Mouse (Mus musculus) embryonic facial prominence, embryonic 11.5 days (tissue): ENCODE results near the gene Vwf. TPM values are rescaled to one million over a fixed set of nuclear protein-coding genes. Genes with fewer than 3 reads are reported as not detected.

Experiments
- ATAC-seq: fragments of 200-750 bp; cut with Nextera tagmentation; replicated peaks from 2 replicates; pipeline ENCODE4 v1.8.0; 2017; ENCODE audit warnings: low read depth; ENCODE audit not compliant: insufficient number of reproducible peaks, low FRiP score, low TSS enrichment
- DNase-seq: peaks from one replicate; pipeline ENCODE4 v3.0.0-alpha.2; 2015; ENCODE audit warnings: low spot score
- H3K27ac ChIP-seq: fragments of 300-500 bp; sonication (generic); replicated peaks from 2 replicates; pipeline ENCODE4 v1.5.1; 2014; ENCODE audit warnings: mild to moderate bottlenecking, low read depth, low read length, control low read depth
- H3K27me3 ChIP-seq: fragments of 300-500 bp; sonication (generic); 2 replicates; pipeline ENCODE4 v1.6.1; 2014; ENCODE audit warnings: mild to moderate bottlenecking, low read length, moderate library complexity, mixed read lengths; ENCODE audit not compliant: control insufficient read depth, insufficient read depth
- H3K36me3 ChIP-seq: fragments of 300-500 bp; sonication (generic); replicated peaks from 2 replicates; pipeline ENCODE4 v1.6.1; 2014; ENCODE audit warnings: low read depth, mild to moderate bottlenecking, low read length, moderate library complexity, mixed read lengths; ENCODE audit not compliant: control insufficient read depth, insufficient read depth
- H3K4me1 ChIP-seq: fragments of 300-500 bp; sonication (generic); 2 replicates; pipeline ENCODE4 v1.6.1; 2014; ENCODE audit warnings: low read length, mixed read lengths; ENCODE audit not compliant: control insufficient read depth, insufficient read depth
- H3K4me2 ChIP-seq: fragments of 300-500 bp; sonication (generic); 2 replicates; pipeline ENCODE4 v1.6.1; 2014; ENCODE audit warnings: low read depth, mild to moderate bottlenecking, control low read depth, low read length, moderate library complexity
- H3K4me3 ChIP-seq: fragments of 300-500 bp; sonication (generic); 2 replicates; pipeline ENCODE4 v1.5.1; 2014; ENCODE audit warnings: low read depth, low read length, control low read depth
- H3K9ac ChIP-seq: fragments of 300-500 bp; sonication (generic); replicated peaks from 2 replicates; pipeline ENCODE4 v1.6.1; 2014; ENCODE audit warnings: mild to moderate bottlenecking, control low read depth, low read length
- H3K9me3 ChIP-seq: fragments of 300-500 bp; sonication (generic); replicated peaks from 2 replicates; pipeline ENCODE4 v1.6.1; 2016; ENCODE audit warnings: mild to moderate bottlenecking, low read length, inconsistent platforms, mixed read lengths; ENCODE audit not compliant: control insufficient read depth
- WGBS: fragments of 180-500 bp; shearing (Covaris S2); extraction: QIAGEN DNeasy Blood & Tissue Kit; methylation state at CpG from one replicate; pipeline ENCODE4 v1.1.7; 2014; 5-methylcytosine and 5-hydroxymethylcytosine counted together
- polyA plus RNA-seq: library from polyadenylated mRNA; unstranded; fragments of >200 nt; fragmentation: Nextera tagmentation; extraction: Ambion mirVana; gene quantifications from 2 replicates; pipeline ENCODE4 v1.2.1, GENCODE M21; 2014

Vwf gene
- polyA plus RNA-seq, 1 experiment from 2014 or later: 6.7 TPM

DNA sequence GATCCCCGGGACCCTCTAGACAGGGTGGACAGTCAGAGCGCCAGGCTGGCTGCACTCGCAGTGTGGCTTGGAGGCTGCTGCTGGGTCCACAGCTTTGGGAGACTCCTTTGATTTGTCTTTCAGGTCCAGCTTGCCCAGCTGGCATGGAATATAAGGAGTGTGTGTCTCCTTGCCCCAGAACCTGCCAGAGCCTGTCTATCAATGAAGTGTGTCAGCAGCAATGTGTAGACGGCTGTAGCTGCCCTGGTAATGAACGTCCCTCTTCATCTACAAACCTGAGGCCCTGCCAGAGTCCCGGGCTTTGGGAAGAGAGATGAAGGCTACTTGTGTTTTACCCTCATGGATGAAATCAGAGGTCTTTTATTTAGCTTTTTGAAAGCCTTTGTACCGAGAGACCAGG, 43.5 kb downstream of the Vwf start:
- no peak overlapping the region for H3K4me2 ChIP-seq
- no peak overlapping the region for H3K27ac ChIP-seq
- no peaks in the 10 kb centered on the region for H3K4me1 ChIP-seq
- no peaks in the 10 kb centered on the region for H3K27me3 ChIP-seq
- DNase-seq (no peak), ATAC-seq (no peak)
- no peak overlapping the region for H3K9ac ChIP-seq
- no peak overlapping the region for H3K4me3 ChIP-seq
- H3K9me3 ChIP-seq: no peaks in the 10 kb centered on the region
- no peaks in the 10 kb centered on the region for H3K36me3 ChIP-seq
- 88% methylated on average over 7 of the region's 7 CpGs for WGBS

DNA sequence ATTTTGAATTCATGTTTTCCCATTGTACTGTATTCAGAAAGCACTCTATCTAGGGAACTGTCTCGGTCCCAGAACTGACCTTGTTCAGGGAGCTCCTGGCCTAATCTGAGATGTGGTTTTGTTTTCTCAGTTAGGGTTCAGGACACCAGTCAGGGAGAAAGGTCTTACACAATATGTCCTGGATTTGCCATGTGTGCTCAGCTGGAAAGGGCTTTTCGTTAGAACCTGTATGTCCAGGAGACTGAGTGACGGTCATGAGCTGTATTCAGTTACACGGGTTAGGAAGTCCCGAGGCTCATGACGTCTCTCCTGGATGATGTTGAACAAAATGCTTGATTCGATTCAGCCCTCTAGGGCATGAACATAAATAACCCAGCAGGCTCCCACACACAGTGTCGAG, 43.9 kb downstream of the Vwf start:
- Histone ChIP-seq H3K9ac (no peak overlapping the region), H3K27ac (no peak overlapping the region), H3K27me3 (no peaks in the 10 kb centered on the region), H3K4me3 (no peak overlapping the region), H3K4me1 (no peaks in the 10 kb centered on the region), H3K36me3 (no peaks in the 10 kb centered on the region), H3K9me3 (no peaks in the 10 kb centered on the region), H3K4me2 (no peak overlapping the region)
- no peak for DNase-seq
- 58% methylated on average over 8 of the region's 8 CpGs for WGBS
- ATAC-seq: no peak

DNA sequence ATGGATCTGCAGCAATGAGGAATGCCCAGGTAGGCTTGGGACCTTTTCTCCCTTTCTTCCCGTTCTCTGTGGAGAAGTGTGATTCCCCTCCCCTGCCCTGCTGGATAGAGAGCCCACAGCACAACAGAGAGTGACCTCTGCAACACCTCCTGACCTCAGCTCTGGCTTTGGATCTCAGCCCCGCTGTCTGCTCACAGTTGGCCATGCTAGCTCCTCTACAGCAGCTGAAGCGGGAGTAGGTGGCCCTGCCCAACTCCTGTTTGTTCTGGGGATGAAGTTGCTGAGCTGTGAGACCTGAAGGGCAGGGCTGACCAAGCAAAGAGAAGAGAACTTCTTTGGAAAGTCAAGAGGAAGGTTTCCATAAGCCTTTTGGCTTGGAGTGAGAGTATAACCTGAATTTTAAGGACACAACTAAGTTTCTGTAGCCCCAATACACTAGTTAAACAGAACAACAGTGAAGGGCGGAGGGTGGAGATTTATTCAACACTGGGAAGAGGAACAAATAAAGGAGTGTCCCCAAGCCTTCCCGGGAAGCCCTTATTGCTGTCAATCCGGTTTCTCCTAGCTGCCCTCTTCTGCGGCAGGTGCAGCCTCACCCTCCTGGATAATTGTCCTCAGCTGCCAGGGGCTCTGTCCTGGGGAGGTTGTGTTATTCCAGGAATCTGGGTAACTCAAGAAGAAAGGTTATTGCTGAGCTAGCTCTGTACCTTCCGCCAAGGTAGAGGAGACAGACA, 45.2 kb downstream of the Vwf start:
- DNase-seq: no peak
- H3K4me1 ChIP-seq: no peaks in the 10 kb centered on the region
- no peak overlapping the region for H3K9ac ChIP-seq
- H3K4me2 ChIP-seq: no peak overlapping the region
- no peak overlapping the region for H3K4me3 ChIP-seq
- no peak for ATAC-seq
- H3K27me3 ChIP-seq: no peaks in the 10 kb centered on the region
- H3K9me3 ChIP-seq: no peaks in the 10 kb centered on the region
- no peaks in the 10 kb centered on the region for H3K36me3 ChIP-seq
- no peak overlapping the region for H3K27ac ChIP-seq
- WGBS: 62% methylated on average over 8 of the region's 8 CpGs

DNA sequence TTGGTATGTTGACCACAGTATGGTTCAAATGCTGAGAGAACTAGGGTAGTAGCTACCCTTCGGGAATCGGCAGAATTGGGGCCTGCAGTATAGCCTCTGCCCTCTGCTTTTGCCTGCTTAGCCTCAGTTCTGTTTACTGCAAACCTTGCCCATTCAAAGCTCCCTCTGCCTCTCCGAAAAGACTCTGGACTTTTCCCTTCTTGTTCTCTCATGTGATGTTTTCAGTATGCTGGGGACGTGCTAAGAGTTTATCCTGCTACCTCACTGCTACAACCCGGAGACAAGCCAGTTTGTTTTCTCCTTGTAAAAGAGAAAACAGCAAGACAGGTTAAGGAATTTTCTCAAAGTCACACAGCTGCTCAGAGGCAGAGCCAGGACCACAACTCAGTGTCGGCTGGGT, 46.0 kb downstream of the Vwf start:
- no peak for DNase-seq
- Histone ChIP-seq H3K27ac (no peak overlapping the region), H3K4me1 (no peaks in the 10 kb centered on the region), H3K4me2 (no peak overlapping the region), H3K4me3 (no peak overlapping the region), H3K27me3 (no peaks in the 10 kb centered on the region), H3K9ac (no peak overlapping the region), H3K36me3 (no peaks in the 10 kb centered on the region), H3K9me3 (no peaks in the 10 kb centered on the region)
- no peak for ATAC-seq
- WGBS: 85% methylated on average over 6 of the region's 6 CpGs

DNA sequence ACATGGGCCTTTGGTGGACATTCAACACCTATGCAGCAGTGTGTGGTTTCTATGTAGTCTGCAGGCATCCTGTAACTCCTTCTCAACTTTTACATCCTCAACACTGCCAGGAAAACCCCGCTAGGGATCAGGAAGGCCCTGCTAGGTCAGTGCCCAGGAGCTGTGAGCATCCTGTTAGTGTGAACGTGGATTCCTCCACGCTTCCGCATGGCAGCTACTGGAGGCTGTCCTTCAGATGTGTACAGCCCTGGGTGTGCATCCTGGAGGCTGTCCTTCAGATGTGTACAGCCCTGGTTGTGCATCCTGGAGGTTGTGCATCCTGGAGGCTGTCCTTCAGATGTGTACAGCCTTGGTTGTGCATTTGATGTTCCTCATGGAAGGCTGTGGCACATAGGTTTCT, 47.7 kb downstream of the Vwf start:
- no peak overlapping the region for H3K4me2 ChIP-seq
- no peak overlapping the region for H3K9ac ChIP-seq
- ATAC-seq (no peak), DNase-seq (no peak)
- no peaks in the 10 kb centered on the region for H3K27me3 ChIP-seq
- H3K36me3 ChIP-seq: no peaks in the 10 kb centered on the region
- no peaks in the 10 kb centered on the region for H3K9me3 ChIP-seq
- H3K4me1 ChIP-seq: no peaks in the 10 kb centered on the region
- H3K4me3 ChIP-seq: no peak overlapping the region
- H3K27ac ChIP-seq: no peak overlapping the region
- WGBS: 92% methylated on average over 4 of the region's 4 CpGs

DNA sequence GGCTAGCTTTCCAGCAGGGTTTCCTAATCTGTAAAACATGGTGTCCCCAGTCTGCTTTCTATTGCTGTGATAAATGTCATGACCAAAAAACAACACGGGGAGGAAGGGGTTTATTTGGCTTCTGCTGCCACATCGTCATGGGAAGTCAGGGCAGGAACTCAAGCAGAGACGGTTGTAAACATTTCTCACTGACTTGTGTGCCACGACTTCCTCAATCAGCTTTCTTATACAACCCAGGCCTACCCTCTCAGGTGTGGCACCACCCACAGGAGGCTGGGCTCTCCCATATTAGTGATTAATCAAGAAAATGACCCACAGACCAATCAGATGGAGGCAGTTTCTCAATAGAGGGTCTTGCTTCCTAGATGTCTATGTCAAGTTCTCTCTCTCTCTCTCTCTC, 48.3 kb downstream of the Vwf start:
- ATAC-seq (no peak), DNase-seq (no peak)
- no peak overlapping the region for H3K4me2 ChIP-seq
- H3K4me3 ChIP-seq: no peak overlapping the region
- no peak overlapping the region for H3K27ac ChIP-seq
- H3K9me3 ChIP-seq: no peaks in the 10 kb centered on the region
- no peaks in the 10 kb centered on the region for H3K36me3 ChIP-seq
- no peaks in the 10 kb centered on the region for H3K4me1 ChIP-seq
- no peak overlapping the region for H3K9ac ChIP-seq
- no peaks in the 10 kb centered on the region for H3K27me3 ChIP-seq
- WGBS: 68% methylated on average over 4 of the region's 4 CpGs

DNA sequence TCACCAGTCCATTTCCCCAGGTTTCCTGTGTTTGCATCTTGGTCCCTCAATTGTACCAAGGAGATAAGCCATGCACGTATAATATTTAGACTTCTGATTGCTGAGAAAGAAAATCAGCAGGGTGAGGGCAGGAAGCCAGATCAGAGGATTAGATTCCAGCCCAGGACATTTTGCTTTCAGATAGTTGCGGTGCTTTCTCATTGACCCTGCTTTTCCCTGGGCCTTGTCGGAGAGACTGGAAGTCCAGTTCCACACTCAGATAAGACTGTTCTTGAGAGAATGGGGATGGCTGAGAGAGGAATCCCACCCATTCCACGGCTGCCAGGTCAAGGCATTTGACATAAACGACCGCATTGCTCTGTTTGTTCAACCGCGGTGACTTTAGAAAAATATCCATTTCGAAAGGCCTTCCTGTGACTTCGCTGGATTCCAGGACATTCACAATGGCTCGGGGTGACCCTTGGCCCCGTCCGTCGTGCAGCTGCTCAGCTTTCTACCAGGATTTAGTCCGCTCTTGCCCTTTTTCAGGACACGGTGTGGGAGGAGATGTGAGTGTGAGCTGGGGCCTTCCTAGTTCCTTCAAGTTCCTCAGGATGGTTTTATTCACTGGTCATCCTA, 50.2 kb downstream of the Vwf start:
- ATAC-seq: no peak
- Histone ChIP-seq H3K36me3 (no peaks in the 10 kb centered on the region), H3K9ac (no peak overlapping the region), H3K4me3 (no peak overlapping the region), H3K4me2 (no peak overlapping the region), H3K4me1 (no peaks in the 10 kb centered on the region; the same call in 1 of the 2 replicates), H3K9me3 (no peaks in the 10 kb centered on the region), H3K27ac (no peak overlapping the region), H3K27me3 (no peaks in the 10 kb centered on the region)
- 29% methylated on average over 16 of the region's 16 CpGs for WGBS
- DNase-seq: no peak

- 84% methylated on average over 4 of the region's 4 CpGs for WGBS
- no peaks in the 10 kb centered on the region for H3K9me3 ChIP-seq
Observed at GRCm38 (mm10) chr6:125597716-125598115, 51.1 kb downstream of the Vwf start.

More at GRCm38 (mm10) chr6:125597716-125598115, 51.1 kb downstream of the Vwf start:
- Histone ChIP-seq H3K9ac (no peak overlapping the region), H3K4me3 (no peak overlapping the region), H3K36me3 (no peaks in the 10 kb centered on the region), H3K27ac (no peak overlapping the region), H3K4me1 (no peaks in the 10 kb centered on the region; the same call in 1 of the 2 replicates), H3K27me3 (no peaks in the 10 kb centered on the region), H3K4me2 (no peak overlapping the region)
- DNase-seq: no peak
- ATAC-seq: no peak
